Mouse (Mus musculus) ES-CJ7 (cell line): ENCODE measurements around the gene Cldn4.

Experiments
- DNase-seq: peaks from one replicate; pipeline ENCODE4 v3.0.0; 2011; ENCODE audit warnings: low read depth, low spot score

Gene Cldn4

DNA sequence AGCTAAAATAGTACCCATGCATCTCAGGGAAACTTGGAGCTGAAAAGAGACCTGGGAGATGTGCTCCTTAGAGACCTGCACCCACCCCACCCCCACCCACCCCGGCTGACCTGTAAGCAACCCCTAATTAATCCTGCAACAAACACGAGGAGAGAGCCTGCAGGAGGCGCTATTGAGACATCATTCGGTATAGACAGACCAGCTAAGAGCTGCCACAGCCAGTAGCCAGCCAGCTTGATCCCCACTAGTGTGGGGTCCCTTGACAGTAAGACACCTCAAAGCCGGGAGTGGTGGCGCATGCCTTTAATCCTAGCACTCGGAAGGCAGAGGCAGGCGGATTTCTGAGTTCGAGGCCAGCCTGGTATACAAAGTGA is 13.8 kb downstream of the Cldn4 start:
- peak; percentile 95 for DNase-seq

DNA sequence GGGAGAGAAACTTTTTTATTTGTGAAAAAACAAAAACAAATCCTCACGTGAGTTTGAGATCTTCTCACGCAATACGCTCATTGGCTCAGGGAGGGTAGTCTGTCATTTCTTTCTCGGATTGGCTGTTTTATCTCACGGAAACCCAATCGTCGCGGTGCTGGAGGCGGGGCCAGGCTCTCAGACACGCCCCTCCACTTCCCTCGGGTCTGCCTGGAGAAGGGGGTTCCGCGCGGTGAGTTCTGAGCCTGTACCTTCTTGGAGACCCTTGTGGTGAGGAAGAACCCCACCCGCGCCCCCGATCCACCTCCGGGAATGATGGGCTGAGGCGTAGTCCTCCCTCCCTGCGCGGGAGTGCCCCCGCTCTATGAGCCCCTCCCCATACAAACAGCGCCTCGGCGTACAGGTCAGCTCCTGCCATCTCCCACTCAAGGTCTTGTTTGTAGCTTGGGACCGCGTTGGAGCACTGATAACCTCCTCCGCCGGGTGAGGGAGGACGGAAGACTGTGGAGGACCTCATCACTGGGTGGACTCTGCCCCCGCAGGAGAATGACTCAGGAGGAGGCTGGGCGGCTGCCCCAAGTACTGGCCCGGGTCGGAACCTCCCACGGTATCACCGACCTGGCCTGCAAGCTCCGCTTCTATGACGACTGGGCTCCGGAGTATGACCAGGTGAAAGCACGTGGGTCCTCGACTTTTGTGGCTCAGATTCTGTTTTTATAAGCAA is 14.4 kb downstream of the Cldn4 start, which contains the start of gene Mettl27:
TSS of gene Mettl27 (plus strand) at position 190 of the 724 bp plus-strand sequence.
- DNase-seq: peak; percentile 96

DNA sequence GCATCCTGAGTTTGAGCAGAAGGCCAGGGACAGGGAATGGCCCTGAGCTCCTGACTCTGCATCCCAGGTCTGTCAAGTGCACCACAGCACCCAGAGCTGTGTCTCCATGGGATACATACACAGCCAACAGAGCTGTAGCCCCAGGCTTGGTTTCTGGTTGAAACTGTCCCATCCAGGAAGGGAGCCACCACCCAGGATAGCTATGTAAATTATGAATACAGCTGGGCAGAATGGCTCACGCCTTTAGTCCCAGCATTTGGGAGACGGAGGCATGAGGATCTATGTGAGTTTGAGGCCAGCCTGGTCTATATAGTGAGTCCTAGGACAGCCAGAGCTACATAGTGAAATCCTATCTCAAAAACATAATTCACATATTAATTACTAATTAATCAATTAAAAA is 16.7 kb downstream of the Cldn4 start:
- no peak for DNase-seq

DNA sequence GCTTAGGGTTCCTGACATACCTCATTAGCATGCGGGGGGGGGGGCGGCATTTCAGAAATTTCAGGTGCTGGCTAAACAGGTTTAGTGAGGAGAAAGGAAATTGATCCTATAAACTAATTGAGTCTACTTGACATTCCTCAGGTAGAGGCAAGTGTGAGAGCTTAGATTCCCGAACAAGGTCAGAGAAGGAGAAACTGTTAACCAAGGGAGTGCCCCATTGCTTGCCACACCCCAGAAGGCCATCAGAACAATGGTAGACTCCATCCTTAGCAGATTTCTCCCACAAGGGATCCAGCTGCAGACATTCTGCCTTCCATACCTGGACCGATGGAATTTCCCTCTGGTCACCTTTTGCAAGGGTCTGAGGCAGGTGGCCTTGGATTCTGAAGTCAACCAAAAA is 20.0 kb downstream of the Cldn4 start:
- DNase-seq: peak; percentile 85

DNA sequence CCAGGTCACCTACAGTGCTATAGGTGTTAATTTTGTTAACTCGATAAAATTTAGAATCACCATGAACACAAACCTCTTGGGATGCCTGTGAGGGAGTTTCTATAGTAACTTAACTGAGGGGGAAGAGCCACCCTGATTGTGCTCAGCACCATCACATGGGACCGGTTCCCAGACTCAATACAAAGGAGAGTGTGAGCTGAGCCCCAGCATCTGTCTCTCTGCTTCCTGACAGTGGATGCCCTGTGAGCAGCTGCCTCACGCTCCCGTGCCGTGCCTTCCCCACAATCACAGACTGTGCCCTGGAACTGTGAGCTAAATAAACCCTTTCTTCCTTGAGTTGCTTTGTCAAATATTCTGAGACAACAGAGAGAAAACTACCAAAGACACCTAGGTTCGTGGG is 23.6 kb downstream of the Cldn4 start:
- no peak for DNase-seq

DNA sequence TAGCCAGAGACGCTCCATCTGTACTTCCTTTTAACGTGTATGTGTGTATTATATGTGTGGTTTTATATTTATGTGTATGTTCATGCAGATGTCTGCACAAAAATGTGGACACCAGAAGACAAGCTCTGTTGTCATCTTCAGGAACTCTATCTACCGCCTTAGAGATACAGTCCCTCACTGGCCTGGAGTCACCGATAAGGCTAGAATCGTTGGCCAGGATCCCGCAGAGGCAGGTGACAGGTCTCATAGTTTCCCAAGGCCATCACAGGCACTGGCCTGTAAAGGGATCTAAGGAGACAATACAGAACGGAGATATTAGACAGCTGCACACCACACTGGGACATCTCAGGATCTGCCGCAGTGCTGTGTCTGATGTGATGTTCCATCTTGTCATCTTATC is 25.6 kb downstream of the Cldn4 start:
- no peak for DNase-seq

DNA sequence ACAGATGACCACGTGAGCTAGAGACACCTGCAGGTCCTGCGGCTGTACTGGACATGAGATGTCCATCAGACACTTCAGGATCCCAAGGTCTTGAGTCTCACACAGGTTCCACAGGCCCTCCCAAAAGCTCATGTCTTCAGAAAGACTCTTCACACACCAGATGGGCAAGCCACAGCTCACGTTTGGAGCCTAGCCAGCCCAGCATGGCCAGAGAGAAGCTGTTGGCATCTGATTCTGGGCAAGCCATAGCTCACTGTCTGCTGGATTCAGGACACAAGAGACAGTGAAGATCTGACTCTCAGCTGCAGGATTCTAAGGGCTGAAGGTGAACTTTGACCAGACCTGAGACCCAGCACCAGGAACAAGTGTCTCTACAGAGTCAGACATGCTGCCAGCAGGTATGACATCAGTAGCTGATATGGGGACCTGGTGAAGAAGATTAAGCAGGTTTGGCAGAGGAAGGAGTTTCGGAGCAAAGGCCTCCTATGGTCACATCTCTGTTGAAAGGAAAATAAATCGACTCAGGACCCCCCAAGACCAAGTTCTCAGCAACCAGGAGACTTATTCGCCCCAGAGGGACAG is 26.5 kb downstream of the Cldn4 start:
- no peak for DNase-seq

DNA sequence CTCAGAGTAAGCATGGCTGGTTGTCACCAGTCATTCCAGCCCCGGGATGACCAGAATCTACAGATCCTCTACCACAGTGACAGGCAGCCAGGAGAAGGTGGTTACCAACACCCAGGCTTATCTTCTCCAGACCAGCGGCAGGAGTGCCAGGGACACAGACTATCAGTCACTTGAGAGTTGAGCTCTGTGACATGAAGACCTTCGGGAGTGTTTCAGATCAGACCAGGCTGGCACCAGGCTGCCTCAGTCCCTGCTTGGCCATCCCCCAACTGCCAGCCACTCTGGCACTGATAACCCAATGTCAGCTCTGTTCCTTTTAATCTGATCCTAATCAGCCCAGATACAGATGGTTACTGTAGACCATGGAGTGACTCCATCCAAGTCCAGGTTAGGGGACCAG is 27.6 kb downstream of the Cldn4 start:
- DNase-seq: no peak

DNA sequence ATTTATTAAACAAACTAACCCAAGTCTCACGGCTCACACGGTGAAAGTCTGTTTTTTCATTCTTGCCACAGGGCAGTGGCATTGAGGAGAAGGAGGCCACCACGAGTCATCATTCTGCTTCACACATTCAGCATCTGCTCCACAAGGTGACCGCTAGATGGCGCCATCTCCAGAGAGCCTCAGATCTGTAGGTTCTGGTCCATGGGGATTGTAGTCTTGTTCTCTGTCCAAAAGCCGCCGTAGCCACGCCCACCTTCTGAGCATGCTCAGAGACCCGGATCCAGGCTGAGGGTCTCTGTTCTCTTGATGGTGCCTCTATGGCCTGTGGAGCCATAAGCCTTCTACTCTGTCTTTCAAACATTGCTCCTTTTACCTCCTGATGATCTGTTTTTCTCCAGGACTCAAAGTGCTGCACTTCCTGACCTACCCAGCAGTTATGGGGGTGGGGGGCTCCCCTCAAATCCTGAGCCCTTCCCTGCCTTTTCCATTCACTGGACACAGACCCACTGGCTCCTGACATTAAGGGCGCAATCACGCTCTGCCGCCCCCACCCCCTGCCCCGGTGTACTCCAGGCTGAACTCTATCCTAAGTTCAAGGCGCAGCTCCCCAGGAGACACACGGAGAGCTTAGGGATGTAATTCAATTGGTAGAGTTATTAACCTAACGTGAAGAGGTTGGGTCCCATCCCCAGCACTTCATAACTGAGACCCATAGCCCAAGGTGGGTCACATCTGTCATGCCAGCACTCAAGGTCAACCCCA is 28.5 kb downstream of the Cldn4 start:
- peak; percentile 98 for DNase-seq

DNA sequence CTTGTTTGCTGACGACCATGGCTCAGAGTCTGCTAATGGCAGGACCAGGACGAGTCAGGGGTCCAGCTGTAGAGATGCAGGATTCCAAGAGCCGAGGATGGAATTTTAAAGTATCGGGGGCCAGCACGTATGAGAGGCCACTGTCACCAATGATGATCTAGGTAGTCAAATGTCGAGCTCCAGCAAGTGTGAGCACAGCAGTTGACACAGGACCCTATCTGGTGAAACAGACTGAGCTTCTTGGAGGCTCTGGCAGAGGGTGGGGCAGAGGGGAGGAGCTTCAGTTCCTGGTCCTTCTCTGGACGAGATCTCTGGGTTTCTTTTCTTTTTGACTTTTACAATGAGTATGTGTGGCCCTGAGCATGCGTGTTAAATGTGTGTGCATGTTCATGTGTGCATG is 31.4 kb downstream of the Cldn4 start, which contains the start of gene Cldn13:
TSS of gene Cldn13 (minus strand) at position 216 of the 400 bp plus-strand sequence.
- no peak for DNase-seq

DNA sequence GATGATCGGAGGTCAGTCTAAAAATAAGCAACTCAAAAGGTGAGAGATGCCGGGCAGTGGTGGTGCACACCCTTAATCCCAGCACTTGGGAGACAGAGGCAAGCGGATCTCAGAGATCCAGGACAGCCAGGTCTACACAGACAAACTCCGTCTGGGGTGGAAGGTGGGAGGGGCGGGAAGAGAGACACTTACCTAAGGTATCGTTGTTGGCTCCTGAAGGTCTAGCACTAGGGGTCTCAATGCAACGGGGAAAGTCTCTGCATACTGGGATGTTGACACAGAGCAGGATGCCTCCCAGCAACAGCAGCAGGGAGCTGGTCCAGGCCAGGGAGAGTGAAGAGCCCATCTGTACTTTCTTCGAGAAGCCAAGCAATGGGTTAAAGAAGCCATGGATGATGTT is 32.2 kb downstream of the Cldn4 start:
- no peak for DNase-seq

DNA sequence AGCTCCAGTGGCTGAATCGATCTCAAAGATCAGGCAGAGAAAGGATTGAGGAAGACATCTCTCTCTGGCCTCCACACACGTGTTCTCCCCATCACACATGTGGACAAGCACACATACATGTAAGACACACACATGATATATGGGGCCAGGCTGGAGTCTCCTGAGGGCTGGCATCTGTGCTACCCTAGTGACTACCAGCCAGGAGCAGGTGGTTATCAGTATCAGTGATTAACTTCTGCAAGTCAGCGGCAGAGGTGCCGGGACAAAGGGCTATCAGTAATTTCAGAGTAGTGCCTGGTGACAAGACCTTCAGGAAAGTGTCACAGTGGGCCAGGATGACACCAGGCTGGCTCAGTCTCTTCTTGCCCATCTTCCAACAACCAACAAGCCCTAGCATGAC is 33.0 kb downstream of the Cldn4 start:
- no peak for DNase-seq

DNA sequence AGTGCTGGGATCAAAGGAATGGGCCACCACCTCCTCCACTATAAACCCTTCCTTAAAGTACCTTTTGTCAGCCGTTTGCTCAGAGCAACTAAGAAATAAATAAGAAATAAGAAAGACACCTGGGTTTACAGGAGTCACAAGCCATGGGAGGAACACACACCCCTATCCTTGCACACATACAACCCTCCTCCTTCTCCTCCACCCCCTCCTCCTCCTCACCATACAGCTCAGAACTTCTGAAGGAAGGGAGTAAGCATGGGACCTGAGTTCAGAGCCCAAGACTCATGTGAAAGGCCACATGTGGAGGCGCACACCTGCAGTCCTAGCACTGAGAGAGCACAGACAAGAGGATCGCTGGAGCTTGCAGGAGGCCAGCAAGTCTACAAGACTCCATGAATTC is 33.4 kb downstream of the Cldn4 start:
- no peak for DNase-seq

DNA sequence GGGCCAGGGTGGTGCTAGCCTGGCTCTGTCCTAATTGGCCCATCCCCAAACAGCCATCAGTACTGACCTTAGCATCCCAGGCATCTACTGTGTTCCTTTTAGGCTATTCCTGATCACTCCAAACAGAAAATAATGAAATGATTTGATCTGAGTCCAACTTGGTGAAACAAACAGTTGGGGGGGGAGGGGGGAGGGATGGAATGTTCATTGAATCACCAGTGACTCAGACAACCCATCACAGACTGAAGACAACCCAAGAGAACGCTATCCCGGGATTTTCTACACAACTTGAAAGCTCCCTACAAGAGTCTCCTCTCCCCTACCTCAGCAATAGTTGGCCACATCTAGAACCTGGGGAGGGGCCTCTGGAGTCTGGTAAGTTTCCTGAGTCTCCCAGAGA is 34.8 kb downstream of the Cldn4 start:
- DNase-seq: no peak

DNA sequence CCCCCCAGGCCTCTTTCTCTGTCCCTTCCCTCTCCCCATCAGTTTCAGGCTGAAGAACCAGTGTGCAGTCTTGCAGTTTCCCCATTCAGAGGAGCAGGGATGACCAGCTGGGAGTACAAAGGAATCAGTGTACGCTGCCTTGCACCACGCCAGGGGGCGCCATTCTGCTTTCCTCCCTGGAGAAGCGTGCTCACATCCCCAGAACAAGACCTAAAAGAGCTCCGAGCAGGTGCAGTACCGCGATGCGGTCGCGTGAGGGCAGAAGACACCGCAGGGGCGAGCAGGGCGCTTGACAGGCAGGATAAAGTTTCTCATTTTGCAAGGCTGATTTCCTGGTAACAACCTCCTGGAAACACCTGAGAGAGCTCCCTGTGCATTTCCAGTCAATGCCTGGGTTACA is 39.6 kb downstream of the Cldn4 start:
- peak; percentile 97 for DNase-seq

DNA sequence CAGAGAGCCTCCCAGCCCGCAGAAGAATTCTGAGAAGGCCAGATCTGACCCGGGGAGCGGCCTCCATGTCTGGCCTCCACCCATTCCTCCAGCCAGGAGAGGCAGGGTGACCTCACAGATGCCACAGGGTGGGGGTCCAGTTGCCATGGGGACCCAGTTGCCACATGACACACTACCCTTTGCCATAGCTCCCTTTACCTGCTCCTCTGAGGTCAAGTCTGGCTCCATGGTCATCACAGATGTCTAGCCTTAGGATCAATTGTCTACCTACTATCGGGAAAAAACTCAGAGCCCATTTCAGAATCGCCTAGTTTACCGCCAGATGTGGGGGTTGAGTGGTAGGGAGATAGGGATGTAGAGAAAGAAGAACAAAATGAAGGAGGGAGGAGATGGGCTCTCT is 40.1 kb downstream of the Cldn4 start, which contains the start of gene Tmem270:
TSS of gene Tmem270 (minus strand) at position 101 of the 400 bp plus-strand sequence.
- no peak for DNase-seq

DNA sequence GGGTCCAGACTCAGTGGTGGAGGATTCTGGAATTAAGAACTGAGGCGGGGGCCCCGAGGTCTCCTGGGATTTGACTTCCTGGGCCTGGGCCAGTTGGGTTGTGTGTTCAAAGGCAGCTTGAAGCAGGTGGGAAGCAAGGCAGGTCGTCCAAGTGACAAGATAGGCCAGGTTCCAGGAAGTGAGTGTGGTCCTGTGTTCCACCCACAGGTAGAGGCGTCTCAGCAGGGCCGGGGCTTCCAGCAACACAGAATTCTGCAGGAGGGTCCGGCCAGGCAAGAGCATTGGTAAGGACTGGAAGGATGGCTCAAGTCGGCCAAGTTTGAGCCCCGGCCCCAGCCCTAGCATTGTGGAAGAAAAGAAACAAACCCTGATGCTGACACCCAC is 45.1 kb downstream of the Cldn4 start:
- no peak for DNase-seq

DNA sequence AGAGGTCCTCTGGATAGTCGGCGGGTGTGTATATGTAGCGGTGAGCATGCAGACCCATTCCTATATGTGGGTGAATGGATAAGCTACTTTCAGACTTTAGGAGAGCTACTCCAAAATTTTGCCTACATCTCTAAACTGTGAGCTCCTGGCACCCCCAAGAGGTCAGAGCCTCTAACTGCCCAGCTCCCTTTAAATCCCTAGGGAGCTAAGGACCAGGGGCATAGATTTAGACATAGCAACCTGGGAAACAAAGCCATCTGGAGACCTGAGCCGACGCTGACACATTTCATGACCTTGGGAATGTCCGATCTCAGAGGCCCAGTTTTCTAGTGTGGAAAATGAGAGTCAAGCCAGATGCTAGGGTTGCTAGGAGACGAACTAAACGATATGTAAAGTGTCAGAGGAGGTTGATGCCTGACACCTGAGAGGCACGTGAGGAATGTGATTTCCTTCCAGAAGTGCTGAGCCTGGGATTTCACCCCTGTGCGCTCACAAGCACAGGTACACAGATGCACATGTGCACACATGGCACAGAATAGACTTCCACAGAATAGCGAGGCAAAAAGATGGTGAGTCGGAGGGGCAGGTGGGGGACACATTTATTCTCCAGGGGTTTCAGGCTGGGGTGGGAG is 45.6 kb downstream of the Cldn4 start:
- peak; percentile 63 for DNase-seq

DNA sequence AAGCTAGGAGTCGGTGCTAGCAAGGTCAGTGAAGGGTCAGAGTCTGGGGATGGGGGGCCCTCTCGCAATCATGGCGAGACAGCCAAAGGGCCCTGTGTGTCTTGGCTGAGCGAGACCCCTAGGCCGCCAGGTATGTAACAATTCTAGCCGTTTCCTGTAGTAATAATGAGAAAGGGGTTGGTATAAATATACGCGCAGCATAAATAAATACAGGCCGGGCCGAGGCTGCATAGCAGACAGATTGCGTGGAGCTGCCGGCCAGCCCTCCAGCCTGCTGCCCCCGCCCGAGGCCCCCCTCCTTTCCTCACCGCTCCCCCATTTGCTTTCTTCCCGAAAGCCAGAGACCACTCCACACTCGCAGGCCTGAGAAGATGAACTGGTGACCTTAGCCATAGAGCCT is 49.1 kb downstream of the Cldn4 start:
- no peak for DNase-seq

DNA sequence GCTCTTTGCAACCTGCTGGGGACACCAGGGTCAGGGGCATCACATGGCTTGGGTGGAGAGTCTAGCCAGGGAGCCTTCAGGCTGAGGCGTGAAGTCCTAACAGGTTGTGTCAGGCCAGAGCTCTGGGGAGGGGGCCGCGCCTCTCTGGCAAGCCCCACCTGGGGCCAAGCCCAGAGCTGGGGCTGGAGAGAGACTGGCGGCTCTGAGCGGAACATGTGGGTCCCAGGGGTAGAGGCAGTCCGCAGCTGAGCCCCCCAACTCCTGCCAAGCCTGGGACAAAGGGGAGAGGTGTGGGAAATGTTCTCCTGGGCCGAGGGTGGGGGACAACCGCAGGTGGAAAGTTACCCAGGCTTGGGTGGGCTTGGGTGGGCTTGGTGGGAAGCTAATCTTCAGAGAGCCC is 49.8 kb downstream of the Cldn4 start:
- no peak for DNase-seq

DNA sequence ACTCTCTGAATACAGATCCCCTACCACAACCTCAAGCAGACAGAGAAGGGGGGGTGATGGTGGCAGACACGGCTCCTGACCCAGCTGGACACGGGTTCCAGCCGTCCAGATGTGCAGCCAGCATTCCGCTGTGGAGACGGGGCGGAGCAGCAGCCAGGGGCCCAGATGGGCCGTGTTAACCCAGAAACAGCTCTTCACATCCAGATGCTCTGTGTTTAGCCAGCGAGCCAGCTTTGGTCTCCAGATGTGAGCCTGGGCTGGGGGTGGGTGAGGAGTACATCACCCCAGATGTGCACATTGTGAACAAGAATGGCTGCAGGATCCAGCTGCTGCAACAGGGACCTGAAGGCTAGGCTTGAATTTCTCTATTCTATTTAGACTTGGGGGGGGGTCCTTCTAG is 51.4 kb downstream of the Cldn4 start:
- no peak for DNase-seq
